Mouse (Mus musculus) CH12.LX (cell line): Measurements from ENCODE around the gene Rab3b.

Experiments
- CTCF ChIP-seq, 2 experiments: IDR thresholded peaks in 1 of 2; conservative IDR thresholded peaks in 1 of 2; 2 replicates each; pipeline ENCODE4 v1.5.1; 2011 to 2012; ENCODE audit warnings: low read depth in 2 of 2, low read length in 2 of 2, improper control_type of control experiment in 1 of 2, inconsistent platforms in 1 of 2, mild to moderate bottlenecking in 1 of 2, moderate library complexity in 1 of 2
- E2F4 ChIP-seq: IDR thresholded peaks from 2 replicates; pipeline ENCODE4 v1.6.1; 2011; ENCODE audit warnings: low read depth, low read length, improper control_type of control experiment; ENCODE audit not compliant: insufficient replicate concordance
- GABPA ChIP-seq: IDR thresholded peaks from 2 replicates; pipeline ENCODE4 v1.6.1; 2012; ENCODE audit warnings: low read depth, low read length, improper control_type of control experiment, inconsistent platforms; ENCODE audit not compliant: insufficient replicate concordance
- MAX ChIP-seq: IDR thresholded peaks from 2 replicates; pipeline ENCODE4 v1.6.1; 2011; ENCODE audit warnings: low read length, improper control_type of control experiment
- NRF1 ChIP-seq: IDR thresholded peaks from 2 replicates; pipeline ENCODE4 v1.6.1; 2014; ENCODE audit warnings: low read depth, mild to moderate bottlenecking, inconsistent platforms, low read length, improper control_type of control experiment, moderate library complexity
- PAX5 ChIP-seq: IDR thresholded peaks from 2 replicates; pipeline ENCODE4 v1.6.1; 2012; ENCODE audit warnings: low read length, inconsistent platforms, mixed read lengths
- RAD21 ChIP-seq: IDR thresholded peaks from 2 replicates; pipeline ENCODE4 v1.6.1; 2011; ENCODE audit warnings: low read depth, mild to moderate bottlenecking, low read length, improper control_type of control experiment, moderate library complexity
- SIN3A ChIP-seq: IDR thresholded peaks from 2 replicates; pipeline ENCODE4 v1.6.1; 2012; ENCODE audit warnings: low read length, improper control_type of control experiment, inconsistent platforms
- TBP ChIP-seq: conservative IDR thresholded peaks from 2 replicates; pipeline ENCODE4 v1.6.1; 2011; ENCODE audit warnings: low read depth, low read length, improper control_type of control experiment
- TCF12 ChIP-seq: IDR thresholded peaks from 2 replicates; pipeline ENCODE4 v1.6.1; 2014; ENCODE audit warnings: low read depth, mild to moderate bottlenecking, inconsistent platforms, low read length, improper control_type of control experiment
- ZC3H11A ChIP-seq: IDR thresholded peaks from 2 replicates; pipeline ENCODE4 v1.6.1; 2012; ENCODE audit warnings: low read depth, mild to moderate bottlenecking, inconsistent platforms, low read length, improper control_type of control experiment
- ZKSCAN1 ChIP-seq: IDR thresholded peaks from 2 replicates; pipeline ENCODE4 v1.6.1; 2012; ENCODE audit warnings: low read depth, inconsistent platforms, low read length, improper control_type of control experiment, borderline replicate concordance

DNA sequence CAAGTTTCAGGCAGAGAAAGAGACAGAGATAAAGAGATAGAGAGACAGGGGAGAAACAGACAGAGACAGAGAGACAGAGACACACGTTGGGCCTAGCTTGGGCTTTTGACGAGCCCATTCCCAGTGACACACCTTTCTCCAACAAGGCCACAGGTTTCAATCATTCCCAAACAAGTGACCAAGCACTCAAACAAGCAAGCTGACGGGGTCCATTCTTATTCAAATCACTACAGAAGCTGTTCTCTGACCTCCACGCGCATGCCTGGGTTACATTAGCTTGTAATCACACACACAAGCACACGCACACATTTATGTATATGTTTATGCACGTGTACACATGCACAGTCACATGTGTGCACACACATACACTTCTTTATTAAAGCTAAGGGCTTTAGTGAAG lies 21.6 kb downstream of the Rab3b start:
- TF ChIP-seq CTCF (conservative IDR thresholded peaks at IDR 0.05 in 1 of 2, IDR thresholded peaks at IDR 0.05 in 1 of 2; ENCODE audit: low read depth in 2 of 2, low read length in 2 of 2) (no peak), MAX (no peak), ZC3H11A (no peak), SIN3A (no peak), GABPA (no peak), PAX5 (no peak), NRF1 (no peak), ZKSCAN1 (no peak), TBP (no peak), TCF12 (no peak), E2F4 (no peak), RAD21 (no peak)
